Mouse (Mus musculus) R1 (cell line): ENCODE measurements around the gene Dnaic2.

Experiments
- DNase-seq: peaks from one replicate; pipeline ENCODE4 v3.0.0-alpha.2; 2018; ENCODE audit warnings: low read depth, low spot score

Gene Dnaic2

DNA sequence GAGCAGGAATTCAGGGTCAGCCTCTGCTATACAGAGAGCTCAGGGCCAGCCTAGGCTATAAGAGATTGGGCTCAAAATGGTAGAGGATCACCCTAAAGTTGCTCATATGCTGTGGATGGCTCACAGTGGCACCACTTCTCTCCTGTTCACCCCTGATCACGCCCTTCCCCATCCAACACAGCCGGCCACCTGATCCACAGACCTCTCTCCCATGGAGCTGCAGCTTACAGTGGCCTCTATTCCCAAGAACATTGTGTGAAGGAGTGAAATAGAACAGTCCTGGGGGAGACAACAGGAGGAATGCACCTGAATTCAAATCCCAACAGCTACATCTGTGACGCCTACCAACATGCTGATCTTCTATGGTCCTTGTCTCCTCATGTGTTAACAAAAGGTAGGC lies 71.4 kb downstream of the Dnaic2 start, which contains the start of gene Gpr142:
Gpr142 (plus strand) TSS at position 301 of the 400 bp plus-strand sequence.
- no peak for DNase-seq

DNA sequence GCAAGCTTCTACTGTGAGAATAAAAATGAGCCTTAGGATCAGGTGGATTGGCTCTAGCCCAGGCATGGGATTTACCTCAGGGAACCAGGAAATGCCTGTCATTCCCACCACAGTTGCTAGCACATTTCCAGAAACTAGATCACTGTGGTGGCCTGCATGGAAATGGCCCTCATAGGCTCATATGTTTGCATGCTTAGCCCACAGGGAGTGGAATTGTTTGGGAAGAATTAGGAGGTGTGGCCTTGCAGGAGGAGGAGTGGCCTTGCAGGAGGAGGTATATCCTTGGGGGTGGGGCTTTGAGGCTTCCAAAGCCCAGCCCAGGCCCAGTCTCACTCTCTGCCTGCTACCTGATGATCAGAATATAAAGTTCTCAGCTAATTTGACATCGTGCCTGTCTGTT lies 74.7 kb downstream of the Dnaic2 start:
- DNase-seq = peak; percentile 68

- DNase-seq = no peak
Observed at GRCm38 (mm10) chr11:114802540-114803267, 75.5 kb downstream of the Dnaic2 start.

DNA sequence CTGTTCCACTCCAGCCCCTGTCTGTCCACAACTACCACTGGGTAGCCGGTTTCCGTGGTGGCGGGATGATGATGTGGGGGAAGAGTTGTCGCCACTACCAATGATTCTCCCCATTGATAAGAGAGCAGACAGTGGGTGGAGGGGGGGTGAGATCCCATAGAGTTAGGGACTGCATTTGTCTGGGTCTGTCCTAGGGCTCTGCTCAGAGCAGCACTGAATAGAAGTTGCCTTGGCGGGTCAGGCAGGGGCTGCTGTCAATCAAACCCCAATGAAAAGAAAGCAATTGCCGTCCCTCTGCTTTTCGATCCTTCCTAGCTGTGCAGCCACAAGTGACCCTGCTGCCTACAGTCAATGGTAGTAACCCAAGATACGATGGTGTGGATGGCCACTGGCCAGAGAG lies 76.8 kb downstream of the Dnaic2 start:
- DNase-seq = no peak

GRCm38 (mm10) chr11:114807025-114807424 lies 79.8 kb downstream of the Dnaic2 start:
- DNase-seq = no peak
